Mouse (Mus musculus): ENCODE results near the gene Slc38a4.

The Slc38a4 gene

GRCm38 (mm10) chr15:96963318-96963717, 92.4 kb downstream of the Slc38a4 start:
- no peak for DNase-seq

GRCm38 (mm10) chr15:96960343-96960742, 95.4 kb downstream of the Slc38a4 start:
- no peak for DNase-seq

- DNase-seq, result no peak
Measured at GRCm38 (mm10) chr15:96959247-96959646, 96.5 kb downstream of the Slc38a4 start.

DNA sequence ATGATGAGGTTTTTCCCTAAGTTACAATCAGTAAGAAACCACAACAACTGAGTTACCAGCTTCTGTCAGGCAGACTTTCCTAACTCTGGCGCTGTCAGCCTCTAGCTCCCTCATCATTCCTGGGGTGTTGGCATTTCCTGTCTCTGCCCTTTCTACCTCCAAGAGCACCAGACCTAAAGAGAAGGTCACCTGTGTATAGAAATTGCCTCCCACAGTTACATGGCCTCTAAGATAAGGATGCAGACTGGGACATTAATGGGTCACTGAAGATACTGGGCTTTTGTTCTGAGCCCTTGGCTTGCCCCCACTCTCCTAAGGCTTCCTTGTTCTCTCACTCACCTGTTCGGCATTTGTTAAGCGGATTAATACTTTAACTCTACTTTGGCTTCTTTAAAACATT, 99.1 kb downstream of the Slc38a4 start:
- no peak for DNase-seq

DNA sequence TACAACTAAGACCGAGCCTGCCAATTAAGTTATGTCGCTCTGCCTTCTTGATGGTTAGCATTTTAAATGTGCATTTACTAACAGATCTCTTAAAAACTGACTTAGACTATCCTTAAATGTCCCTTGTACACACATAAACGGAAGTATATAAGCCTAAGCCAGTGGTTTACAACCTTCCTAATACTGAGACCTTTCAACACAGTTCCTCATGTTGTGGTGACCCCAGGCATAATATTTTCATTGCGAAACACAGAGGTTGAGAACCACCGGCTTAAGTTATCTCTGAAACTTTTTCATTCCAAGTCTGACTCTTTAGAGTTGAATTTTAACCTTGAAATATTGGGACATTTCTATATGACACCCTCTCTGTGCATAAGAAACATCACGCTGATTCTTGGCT, 101.4 kb downstream of the Slc38a4 start:
- no peak for DNase-seq

- DNase-seq, result no peak
Measured at GRCm38 (mm10) chr15:96953938-96954238, 101.9 kb downstream of the Slc38a4 start.

GRCm38 (mm10) chr15:96953112-96953937, 102.4 kb downstream of the Slc38a4 start:
- DNase-seq, result peak; percentile 62

DNA sequence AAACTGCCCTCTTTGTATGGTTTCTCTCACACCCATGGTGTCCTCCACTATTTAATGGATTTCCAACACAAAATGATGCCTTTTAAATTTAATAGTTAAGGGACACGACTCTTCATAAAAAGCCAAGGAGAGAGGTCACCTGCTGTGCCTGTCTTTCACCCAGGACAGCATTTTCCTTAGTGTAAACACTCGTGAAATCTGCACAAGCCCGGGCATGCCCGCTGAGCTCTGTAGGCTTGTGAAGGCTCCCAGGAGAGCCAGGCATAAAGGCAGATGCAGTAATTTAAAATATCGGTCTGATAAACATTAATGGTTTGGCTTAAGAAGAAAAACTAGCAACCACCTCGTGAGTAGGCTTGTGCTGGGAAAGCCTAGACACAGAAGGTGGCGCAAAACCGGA, 103.3 kb downstream of the Slc38a4 start:
- no peak for DNase-seq

DNA sequence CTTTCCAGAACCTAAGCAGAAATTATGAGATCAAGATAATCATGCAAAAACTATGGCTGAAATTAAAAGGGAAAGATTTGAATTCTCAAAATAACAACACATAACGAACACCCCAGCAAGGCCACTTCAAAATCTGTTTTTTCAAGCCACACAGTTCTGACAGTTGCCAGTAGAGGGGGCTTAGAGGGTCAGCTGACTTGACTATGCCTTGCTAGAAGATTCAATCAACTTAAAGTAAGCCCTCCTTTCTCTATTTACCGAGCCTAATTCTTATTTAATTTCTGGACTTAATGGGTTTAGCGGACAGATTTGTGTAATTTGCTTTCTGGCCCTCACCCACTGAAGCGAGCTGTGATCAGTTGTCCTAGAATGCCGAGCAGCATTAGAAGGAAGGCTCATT, 104.0 kb downstream of the Slc38a4 start:
- no peak for DNase-seq

DNA sequence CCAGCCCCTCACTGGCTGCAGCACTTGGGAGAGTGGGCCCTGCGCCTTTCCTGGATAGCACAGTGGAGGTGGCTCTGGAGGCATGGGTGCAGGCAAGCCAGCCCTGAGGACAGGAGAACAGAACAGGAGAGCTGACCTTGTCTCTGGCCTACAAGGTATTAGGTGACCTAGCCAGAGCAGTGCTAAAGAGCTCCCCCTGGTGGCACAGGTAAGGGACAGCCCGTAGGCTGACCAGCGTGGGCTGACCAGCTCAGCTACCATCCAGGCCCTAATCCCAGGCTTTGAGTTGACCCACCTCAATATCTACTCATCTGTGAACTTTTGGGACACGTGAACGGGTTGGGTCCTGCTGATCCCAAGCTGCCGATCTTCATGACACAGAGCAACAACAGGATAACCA, 107.3 kb downstream of the Slc38a4 start:
- no peak for DNase-seq
